Comparison of ENCODE assay signal across 20 mouse cellular contexts in the genomic region with DNA sequence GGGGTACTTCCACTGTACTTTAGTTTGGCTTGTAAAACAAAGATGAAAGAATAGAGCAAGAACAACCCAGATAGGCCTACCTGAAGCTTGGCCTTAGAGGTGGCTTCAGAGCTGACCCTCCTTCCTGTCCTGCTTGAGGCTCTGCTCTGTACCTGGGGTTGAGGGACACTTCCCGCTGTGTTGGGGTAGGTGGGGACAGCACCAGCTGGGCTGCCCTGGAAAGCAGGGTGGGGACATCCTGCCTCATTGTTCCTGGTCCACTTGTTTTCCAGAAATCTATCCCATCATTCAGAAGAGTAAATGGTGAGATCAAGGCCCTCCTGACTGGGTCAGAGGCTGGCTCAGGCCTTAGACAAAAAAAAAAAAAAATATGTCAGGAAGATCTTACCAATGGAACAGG.
DNase-seq lines count a peak whose midpoint lies in the region; ATAC-seq and TF ChIP-seq lines count a peak whose summit lies in the region.
"Had no signal": no experiment of that assay in that cellular context is flagged by ENCODE, and none has a peak within 500 bp of the region (broad histone marks: within the 10 kb centered on the region; RNA-seq: fewer than 3 reads in every experiment).

No protein-coding gene starts in this region.

- peak overlapping the region; percentile 4; the same call in 1 of the 2 replicates for H3K27ac ChIP-seq in midbrain, embryonic 10.5 days (replicated peaks)
- H3K27ac ChIP-seq in midbrain, postnatal 0 days (ENCODE audit: low read depth, low read length), result no peak overlapping the region
- peak overlapping the region; percentile 82 for H3K27ac ChIP-seq in limb, embryonic 10.5 days
- H3K27ac ChIP-seq in left cerebral cortex, adult 2 months, result no peak overlapping the region
- H3K27ac ChIP-seq: hindbrain, embryonic 13.5 days; layer of hippocampus, adult 2 months; liver, embryonic 13.5 days; lung, embryonic 15.5 days; macrophage had no signal

- peak; percentile 90 for DNase-seq in heart, adult 11 months
- DNase-seq in heart, postnatal 10 days, result no peak
- DNase-seq in midbrain, embryonic 10.5 days (ENCODE audit: low spot score), result no peak
- no peak for DNase-seq in midbrain, postnatal 0 days (ENCODE audit: low spot score)
- no peak for DNase-seq in limb, embryonic 10.5 days (ENCODE audit: low spot score)
- no peak for DNase-seq in adipocyte (ENCODE audit: low spot score)
- DNase-seq in left cerebral cortex, adult 9 months (ENCODE audit: low spot score in 2 of 2), result no peak
- no peak for DNase-seq in left cerebral cortex, adult 2 months (ENCODE audit: extremely low spot score in 1 of 2, low spot score in 2 of 2)
- DNase-seq: cerebellum, adult 8-10 months; gastrocnemius, postnatal 25 days; layer of hippocampus, postnatal 36 days; liver, embryonic 13.5 days; thymus, postnatal 4 days had no signal

- ATAC-seq in midbrain, postnatal 0 days (ENCODE audit: low FRiP score), result no peak
- ATAC-seq: inflammation-experienced regulatory T-cells, adult 6 months had no signal

- TF ChIP-seq CTCF in midbrain, postnatal 0 days (IDR thresholded peaks at IDR 0.05), result no peak
- TF ChIP-seq CTCF in left cerebral cortex, adult 2 months (IDR thresholded peaks at IDR 0.05), result no peak

- H3K4me2 ChIP-seq in midbrain, postnatal 0 days (ENCODE audit: low read depth, low read length, poor library complexity, severe bottlenecking), result no peak overlapping the region
- H3K4me2 ChIP-seq: hindbrain, embryonic 13.5 days; liver, embryonic 13.5 days; lung, embryonic 15.5 days; midbrain, embryonic 11.5 days had no signal

- intact Hi-C loops in heart, postnatal 10 days (cut with DNase I), result no loop called here
- intact Hi-C loops in left cerebral cortex, adult 2 months (cut with DNase I), result no loop called here

- WGBS in midbrain, embryonic 10.5 days, result 67% methylated on average over 1 of the region's 1 CpGs
- 96% methylated on average over 1 of the region's 1 CpGs for WGBS in midbrain, postnatal 0 days
- WGBS in limb, embryonic 10.5 days, result 77% methylated on average over 1 of the region's 1 CpGs

- no peaks in the 10 kb centered on the region for H3K27me3 ChIP-seq in midbrain, embryonic 10.5 days (ENCODE audit: low read depth, poor library complexity, severe bottlenecking)
- no peaks in the 10 kb centered on the region for H3K27me3 ChIP-seq in midbrain, postnatal 0 days (ENCODE audit: insufficient read depth, low read length)
- no peaks in the 10 kb centered on the region for H3K27me3 ChIP-seq in limb, embryonic 10.5 days (ENCODE audit: low read depth, poor library complexity, severe bottlenecking)
- H3K27me3 ChIP-seq: CH12.LX; hindbrain, embryonic 13.5 days; liver, embryonic 13.5 days; lung, embryonic 15.5 days had no signal

- H3K9ac ChIP-seq in midbrain, postnatal 0 days (replicated peaks; ENCODE audit: low read length, poor library complexity, severe bottlenecking), result no peak overlapping the region
- H3K9ac ChIP-seq: hindbrain, embryonic 13.5 days; liver, embryonic 13.5 days; lung, embryonic 15.5 days had no signal

- no peaks in the 10 kb centered on the region for H3K36me3 ChIP-seq in midbrain, embryonic 10.5 days
- no peaks in the 10 kb centered on the region for H3K36me3 ChIP-seq in midbrain, postnatal 0 days (ENCODE audit: insufficient read depth, low read length)
- no peaks in the 10 kb centered on the region for H3K36me3 ChIP-seq in limb, embryonic 10.5 days
- H3K36me3 ChIP-seq: hindbrain, embryonic 13.5 days; liver, embryonic 13.5 days; lung, embryonic 15.5 days had no signal

- no peak overlapping the region for H3K4me3 ChIP-seq in midbrain, embryonic 10.5 days
- H3K4me3 ChIP-seq in midbrain, postnatal 0 days (ENCODE audit: low read depth, low read length), result no peak overlapping the region
- H3K4me3 ChIP-seq in limb, embryonic 10.5 days, result no peak overlapping the region
- no peak overlapping the region for H3K4me3 ChIP-seq in left cerebral cortex, adult 2 months
- H3K4me3 ChIP-seq: hindbrain, embryonic 13.5 days; layer of hippocampus, adult 2 months; liver, embryonic 13.5 days; lung, embryonic 15.5 days had no signal

- H3K9me3 ChIP-seq in midbrain, embryonic 10.5 days (replicated peaks), result peaks cover 8% of the 10 kb centered on the region; the same call in 1 of the 2 replicates
- no peaks in the 10 kb centered on the region for H3K9me3 ChIP-seq in midbrain, postnatal 0 days (ENCODE audit: low read length)
- H3K9me3 ChIP-seq in limb, embryonic 10.5 days (replicated peaks), result no peaks in the 10 kb centered on the region; the same call in 1 of the 2 replicates
- H3K9me3 ChIP-seq: hindbrain, embryonic 13.5 days had no signal

- H3K4me1 ChIP-seq in midbrain, embryonic 10.5 days, result peaks cover 5% of the 10 kb centered on the region; the same call in 1 of the 2 replicates
- no peaks in the 10 kb centered on the region for H3K4me1 ChIP-seq in midbrain, postnatal 0 days (ENCODE audit: insufficient read depth, low read length)
- peaks cover 41% of the 10 kb centered on the region for H3K4me1 ChIP-seq in limb, embryonic 10.5 days

Comparison
In these comparisons a context has a peak if more than half of its experiments do, and no peak if none do; other contexts are left out.
1. H3K27ac ChIP-seq: peak in midbrain, embryonic 10.5 days (single experiment) and limb, embryonic 10.5 days (single experiment); none in midbrain, postnatal 0 days (single experiment) and left cerebral cortex, adult 2 months (single experiment).